Mouse (Mus musculus): Measurements from ENCODE around the gene Tmem127. TPM values are rescaled to one million over a fixed set of nuclear protein-coding genes. Genes with fewer than 3 reads are reported as not detected.
"Not testable (repeated sequence)": the region's sequence is repeated elsewhere in the genome, so short reads cannot be mapped to it uniquely, and the experiment has no call there.

The Tmem127 gene
- polyA plus RNA-seq, 1 experiment from 2014 or later, result 11.4 TPM

- H3K4me1 ChIP-seq (ENCODE audit: insufficient read depth), result 0 out of 2 replicates have a peak, but pooled peaks cover 3% of the 10 kb centered on the region
- whole genome bisulfite sequencing (ENCODE audit: insufficient replicate concordance), result 83% methylated on average over 1 of the region's 1 CpGs
- no peak overlapping the region for H3K9ac ChIP-seq (replicated peaks)
- no peak for TF ChIP-seq CTCF (IDR thresholded peaks at IDR 0.05; ENCODE audit: low read depth)
- no peak for TF ChIP-seq EP300 (IDR thresholded peaks at IDR 0.05; ENCODE audit: low read depth)
- H3K27me3 ChIP-seq (ENCODE audit: insufficient read depth, low read length), result no peaks in the 10 kb centered on the region
- DNase-seq (no peak), ATAC-seq (no peak)
- peaks cover 62% of the 10 kb centered on the region for H3K36me3 ChIP-seq (replicated peaks; ENCODE audit: insufficient read depth, low read length)
- H3K4me2 ChIP-seq (ENCODE audit: low read depth, low read length), result no peak overlapping the region
- no peaks in the 10 kb centered on the region for H3K9me3 ChIP-seq (ENCODE audit: low read length)
- H3K4me3 ChIP-seq (ENCODE audit: low read depth, low read length), result no peak overlapping the region
- no peak overlapping the region for H3K27ac ChIP-seq (ENCODE audit: low read depth)
These were observed 50.3 kb downstream of the Tmem127 start for GRCm38 (mm10) chr2:127298056-127298455.

DNA sequence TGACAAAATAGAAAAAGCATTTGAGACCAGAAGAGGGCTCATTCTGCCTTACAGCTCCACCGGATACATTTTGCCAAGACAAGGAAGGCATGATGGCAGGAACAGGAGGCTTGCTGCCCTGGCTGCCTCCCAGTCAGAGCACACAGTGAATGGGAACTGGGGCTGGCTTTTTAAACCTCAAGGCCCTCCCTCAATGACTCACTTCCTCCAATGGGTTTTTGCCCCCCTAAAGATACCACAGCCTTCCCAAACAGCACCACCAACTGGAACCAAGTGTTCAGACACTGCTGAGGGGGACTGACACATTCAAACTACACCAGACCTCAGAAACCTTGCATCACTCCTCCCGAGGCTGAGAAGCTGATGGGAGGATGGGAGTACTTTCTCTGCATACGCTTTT is 53.0 kb downstream of the Tmem127 start:
- Histone ChIP-seq H3K9me3 (ENCODE audit: low read length) (no peaks in the 10 kb centered on the region), H3K27me3 (ENCODE audit: insufficient read depth, low read length) (no peaks in the 10 kb centered on the region), H3K36me3 (replicated peaks; ENCODE audit: insufficient read depth, low read length) (peaks cover 43% of the 10 kb centered on the region), H3K4me2 (ENCODE audit: low read depth, low read length) (no peak overlapping the region), H3K4me3 (ENCODE audit: low read depth, low read length) (no peak overlapping the region), H3K9ac (replicated peaks) (no peak overlapping the region), H3K27ac (ENCODE audit: low read depth) (no peak overlapping the region), H3K4me1 (ENCODE audit: insufficient read depth) (0 out of 2 replicates have a peak, but pooled peaks cover 3% of the 10 kb centered on the region)
- TF ChIP-seq CTCF (IDR thresholded peaks at IDR 0.05; ENCODE audit: low read depth) (no peak), EP300 (IDR thresholded peaks at IDR 0.05; ENCODE audit: low read depth) (no peak)
- DNase-seq, result no peak
- ATAC-seq, result no peak
- 79% methylated on average over 3 of the region's 3 CpGs for WGBS (ENCODE audit: insufficient replicate concordance)

DNA sequence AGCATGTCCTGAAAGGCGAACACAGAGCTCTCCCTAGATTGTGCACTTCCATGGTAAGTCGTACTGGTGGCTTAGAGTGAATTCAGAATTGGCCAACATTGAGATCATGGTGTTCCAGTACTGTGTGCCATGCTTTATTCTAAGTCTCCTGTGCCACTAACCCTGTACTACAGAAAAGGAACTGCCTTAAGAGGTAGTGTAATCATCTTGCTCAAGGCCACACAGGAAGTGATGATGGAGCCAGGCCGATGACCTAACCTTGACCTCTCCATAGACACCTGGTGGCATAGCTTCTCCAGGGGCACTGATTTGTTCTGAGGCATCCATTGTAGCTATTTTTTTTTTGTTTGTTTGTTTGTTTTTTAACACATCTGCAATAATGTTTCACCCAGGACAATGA is 54.2 kb downstream of the Tmem127 start:
- Histone ChIP-seq H3K4me3 (ENCODE audit: low read depth, low read length) (no peak overlapping the region), H3K27ac (ENCODE audit: low read depth) (no peak overlapping the region), H3K9me3 (ENCODE audit: low read length) (no peaks in the 10 kb centered on the region), H3K4me1 (ENCODE audit: insufficient read depth) (0 out of 2 replicates have a peak, but pooled peaks cover 3% of the 10 kb centered on the region), H3K9ac (replicated peaks) (no peak overlapping the region), H3K36me3 (replicated peaks; ENCODE audit: insufficient read depth, low read length) (peaks cover 34% of the 10 kb centered on the region), H3K27me3 (ENCODE audit: insufficient read depth, low read length) (no peaks in the 10 kb centered on the region), H3K4me2 (ENCODE audit: low read depth, low read length) (no peak overlapping the region)
- DNase-seq, result no peak
- no peak for ATAC-seq
- TF ChIP-seq EP300 (IDR thresholded peaks at IDR 0.05; ENCODE audit: low read depth), result no peak
- TF ChIP-seq CTCF (IDR thresholded peaks at IDR 0.05; ENCODE audit: low read depth), result no peak
- 83% methylated on average over 3 of the region's 3 CpGs for WGBS (ENCODE audit: insufficient replicate concordance)

DNA sequence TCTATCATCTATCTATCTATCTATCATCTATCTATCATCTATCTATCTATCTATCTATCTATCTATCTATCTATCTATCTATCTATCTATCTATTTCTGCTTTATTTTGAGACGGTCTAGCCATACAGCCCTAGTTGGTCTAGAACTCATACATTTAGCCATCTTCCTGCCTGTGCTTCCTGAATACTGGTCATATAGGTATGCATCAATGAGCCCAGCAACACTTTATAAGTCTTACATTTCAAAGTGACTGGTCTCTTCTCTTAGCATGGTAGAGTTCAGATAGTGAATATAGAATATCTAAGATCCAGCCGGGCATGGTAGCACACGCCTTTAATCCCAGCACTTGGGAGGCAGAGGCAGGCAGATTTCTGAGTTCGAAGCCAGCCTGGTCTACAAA is 56.5 kb downstream of the Tmem127 start:
- H3K27me3 ChIP-seq (ENCODE audit: insufficient read depth, low read length); DNase-seq; H3K4me2 ChIP-seq (ENCODE audit: low read depth, low read length); H3K27ac ChIP-seq (ENCODE audit: low read depth); H3K9ac ChIP-seq (replicated peaks); H3K4me1 ChIP-seq (ENCODE audit: insufficient read depth); H3K9me3 ChIP-seq (ENCODE audit: low read length); H3K4me3 ChIP-seq (ENCODE audit: low read depth, low read length); ATAC-seq: not testable (repeated sequence)
- 77% methylated on average over 4 of the region's 4 CpGs for WGBS (ENCODE audit: insufficient replicate concordance)
- H3K36me3 ChIP-seq (replicated peaks; ENCODE audit: insufficient read depth, low read length), result peaks cover 11% of the 10 kb centered on the region

DNA sequence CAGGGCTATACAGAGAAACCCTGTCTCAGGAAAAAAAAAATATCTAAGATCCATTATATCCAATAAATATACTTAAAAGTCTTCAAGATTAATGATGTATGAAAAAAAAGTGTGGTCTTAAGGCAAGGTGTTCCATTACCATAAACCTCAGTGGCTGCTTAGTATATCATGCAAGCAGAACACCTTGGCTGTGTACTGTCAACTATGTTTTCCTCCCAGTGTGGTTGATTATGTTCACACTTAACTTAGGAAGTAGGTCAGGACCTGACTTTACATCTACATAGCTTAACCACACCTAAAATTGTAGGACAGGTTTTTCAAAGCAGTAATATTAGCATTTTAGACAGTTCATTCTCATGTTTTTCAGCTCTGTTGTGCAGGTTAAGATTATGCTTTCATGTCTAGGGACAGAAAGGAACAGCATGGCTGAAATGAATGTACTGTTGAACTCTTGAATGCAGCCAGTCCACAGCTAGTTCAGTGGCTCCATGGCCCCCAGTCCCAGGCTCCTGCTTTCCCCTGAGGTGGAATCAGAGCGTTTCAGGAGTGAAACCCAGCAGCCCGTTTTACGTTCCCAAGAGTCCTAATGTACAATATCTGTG is 57.0 kb downstream of the Tmem127 start:
- no peaks in the 10 kb centered on the region for H3K9me3 ChIP-seq (ENCODE audit: low read length)
- no peak for DNase-seq
- 82% methylated on average over 3 of the region's 3 CpGs for WGBS (ENCODE audit: insufficient replicate concordance)
- H3K4me3 ChIP-seq (ENCODE audit: low read depth, low read length), result no peak overlapping the region
- peaks cover 9% of the 10 kb centered on the region for H3K36me3 ChIP-seq (replicated peaks; ENCODE audit: insufficient read depth, low read length)
- H3K27ac ChIP-seq (ENCODE audit: low read depth), result no peak overlapping the region
- no peak overlapping the region for H3K9ac ChIP-seq (replicated peaks)
- no peak for TF ChIP-seq EP300 (IDR thresholded peaks at IDR 0.05; ENCODE audit: low read depth)
- TF ChIP-seq CTCF (IDR thresholded peaks at IDR 0.05; ENCODE audit: low read depth), result no peak
- ATAC-seq, result no peak
- H3K4me1 ChIP-seq (ENCODE audit: insufficient read depth), result 0 out of 2 replicates have a peak, but pooled peaks cover 3% of the 10 kb centered on the region
- H3K4me2 ChIP-seq (ENCODE audit: low read depth, low read length), result no peak overlapping the region
- H3K27me3 ChIP-seq (ENCODE audit: insufficient read depth, low read length), result no peaks in the 10 kb centered on the region

DNA sequence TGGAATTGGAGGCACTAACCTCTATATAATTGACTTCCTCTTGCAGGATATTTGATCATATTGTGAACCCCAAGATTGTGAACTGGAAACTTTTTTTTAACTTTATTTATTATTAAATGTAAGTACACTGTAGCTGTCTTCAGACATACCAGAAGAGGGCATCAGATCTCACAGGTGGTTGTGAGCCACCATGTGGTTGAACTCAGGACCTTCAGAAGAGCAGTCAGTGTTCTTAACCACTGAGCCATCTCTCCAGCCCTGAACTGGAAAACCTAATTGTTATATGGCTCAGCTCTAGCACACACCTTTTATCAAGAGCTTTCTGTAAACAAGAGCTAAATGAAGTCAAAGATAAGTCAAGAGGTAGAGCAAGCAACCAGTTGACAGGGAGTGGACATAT is 58.4 kb downstream of the Tmem127 start:
- ATAC-seq, result no peak
- Histone ChIP-seq H3K4me3 (ENCODE audit: low read depth, low read length) (no peak overlapping the region), H3K27ac (ENCODE audit: low read depth) (no peak overlapping the region), H3K9ac (replicated peaks) (no peak overlapping the region), H3K4me2 (ENCODE audit: low read depth, low read length) (no peak overlapping the region), H3K27me3 (ENCODE audit: insufficient read depth, low read length) (no peaks in the 10 kb centered on the region), H3K9me3 (ENCODE audit: low read length) (no peaks in the 10 kb centered on the region), H3K36me3 (replicated peaks; ENCODE audit: insufficient read depth, low read length) (no peaks in the 10 kb centered on the region), H3K4me1 (ENCODE audit: insufficient read depth) (0 out of 2 replicates have a peak, but pooled peaks cover 8% of the 10 kb centered on the region)
- TF ChIP-seq EP300 (IDR thresholded peaks at IDR 0.05; ENCODE audit: low read depth) (no peak), CTCF (IDR thresholded peaks at IDR 0.05; ENCODE audit: low read depth) (peak; percentile 61)
- no peak for DNase-seq

All from liver, postnatal 0 days (tissue).